ENCODE assay signal across 10 mouse cellular contexts in the genomic region with DNA sequence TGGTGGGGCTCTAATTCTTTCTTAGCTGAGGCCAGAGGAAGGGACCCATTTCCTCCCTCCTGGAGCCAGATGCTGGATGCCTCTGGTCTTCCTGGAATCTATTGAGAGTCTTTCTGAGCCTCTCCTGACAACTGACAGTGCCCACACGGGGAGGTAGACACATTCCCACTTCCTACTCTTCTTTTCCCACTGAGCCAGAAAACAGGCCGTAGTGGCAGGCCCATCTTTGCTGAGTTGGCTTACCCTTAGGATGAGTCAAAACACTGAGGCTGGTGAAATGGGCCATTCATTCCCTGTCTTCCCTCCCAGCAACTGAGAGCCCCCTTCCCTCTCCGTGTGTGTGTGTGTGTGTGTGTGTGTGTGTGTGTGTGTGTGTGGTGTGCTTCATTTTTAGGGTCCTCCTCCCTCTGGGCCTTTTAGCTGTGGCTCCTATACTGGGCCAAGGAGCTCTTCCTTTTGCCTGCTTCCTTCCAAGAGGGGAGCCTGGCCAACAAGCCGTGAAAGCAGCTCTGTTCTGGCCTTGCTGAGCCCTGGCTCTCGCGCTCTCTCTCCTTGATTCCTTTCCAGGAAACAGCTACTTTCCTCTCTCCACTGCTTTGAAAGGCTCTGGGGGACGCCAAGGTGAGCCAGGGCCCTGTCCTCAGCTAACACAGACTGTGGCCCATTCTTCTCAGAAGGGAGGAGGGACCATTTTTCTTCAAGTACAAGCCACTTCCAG. TPM values are rescaled to one million over a fixed set of nuclear protein-coding genes. Genes with fewer than 3 reads are reported as not detected.
A peak's percentile ranks its signal among the peaks of the same experiment; 100 is the strongest.
DNase-seq lines count a peak whose midpoint lies in the region; ATAC-seq lines count a peak whose summit lies in the region.
"Had no signal": no experiment of that assay in that cellular context is flagged by ENCODE, and none has a peak within 500 bp of the region (broad histone marks: within the 10 kb centered on the region; RNA-seq: fewer than 3 reads in every experiment).

No protein-coding gene starts in this region.

- peaks cover 46% of the 10 kb centered on the region for H3K27me3 ChIP-seq in heart, embryonic 10.5 days (ENCODE audit: insufficient read depth, poor library complexity, severe bottlenecking)
- H3K27me3 ChIP-seq: embryonic facial prominence, embryonic 12.5 days had no signal

- no peaks in the 10 kb centered on the region for H3K4me1 ChIP-seq in heart, embryonic 10.5 days
- H3K4me1 ChIP-seq: embryonic facial prominence, embryonic 12.5 days; liver, embryonic 13.5 days had no signal

- no peak overlapping the region for H3K27ac ChIP-seq in heart, embryonic 10.5 days
- H3K27ac ChIP-seq: embryonic facial prominence, embryonic 12.5 days; liver, embryonic 13.5 days had no signal

- no peak for ATAC-seq in erythroblast, adult 5-6 weeks (replicated peaks; ENCODE audit: low FRiP score, poor library complexity, severe bottlenecking)

- no peak overlapping the region for H3K4me3 ChIP-seq in heart, embryonic 10.5 days
- H3K4me3 ChIP-seq: embryonic facial prominence, embryonic 12.5 days; liver, embryonic 13.5 days had no signal

- intact Hi-C loops in left cerebral cortex, postnatal 14 days (cut with DNase I) = no loop called here

- no peaks in the 10 kb centered on the region for H3K9me3 ChIP-seq in heart, embryonic 10.5 days
- H3K9me3 ChIP-seq: embryonic facial prominence, embryonic 12.5 days; liver, embryonic 13.5 days had no signal

- peak; percentile 94 for DNase-seq in heart, adult 11 months
- no peak for DNase-seq in heart, embryonic 10.5 days (ENCODE audit: low spot score)
- DNase-seq in brain, adult 2 months (ENCODE audit: low read depth, low spot score) = peak; percentile 56
- peak; percentile 55 for DNase-seq in gastrocnemius, postnatal 10 days
- peak; percentile 54 to 64 for DNase-seq in left cerebral cortex, postnatal 14 days (ENCODE audit: low spot score in 2 of 2)
- DNase-seq in urinary bladder, adult 2 months (ENCODE audit: low spot score) = no peak
- no peak for DNase-seq in spleen, postnatal 36 days (ENCODE audit: low spot score in 2 of 2)
- DNase-seq: liver, embryonic 13.5 days had no signal

- no peaks in the 10 kb centered on the region for H3K36me3 ChIP-seq in heart, embryonic 10.5 days
- H3K36me3 ChIP-seq: embryonic facial prominence, embryonic 12.5 days; liver, embryonic 13.5 days had no signal

- 54% methylated on average over 7 of the region's 7 CpGs for WGBS in heart, embryonic 10.5 days

RNA-seq across cellular contexts. Expression of a gene that starts 6.1 kb away (rescaled TPM):
- polyA plus RNA-seq in heart, embryonic 10.5 days (2016; fragmentation: Nextera tagmentation; extraction: Ambion mirVana) = 0.59 and 0.89 TPM in 2 replicates
- total RNA-seq in gastrocnemius, postnatal 10 days (2021) = not detected
- 1 to 10 TPM in 1 of 2 experiments, not detected in 1; 1.3 TPM for total RNA-seq in left cerebral cortex, postnatal 14 days (2021)
- 0.47 and 0.66 TPM in 2 replicates for polyA plus RNA-seq in urinary bladder, adult 2 months (2012; rRNA removed)
- total RNA-seq in erythroblast, adult 5-6 weeks (2015; ENCODE audit: low replicate concordance) = not detected in 2 replicates
- not detected in 2 replicates for total RNA-seq in erythroblast, adult 5-6 weeks (2017; ENCODE audit: low replicate concordance)
- polyA plus RNA-seq: liver, embryonic 13.5 days had no signal

RNA-seq across cellular contexts. Expression of a gene that starts 59.0 kb away (rescaled TPM):
- 1.4 and 2.2 TPM in 2 replicates for polyA plus RNA-seq in heart, embryonic 10.5 days (2016; fragmentation: Nextera tagmentation; extraction: Ambion mirVana)
- 10 to 100 TPM; 16.2 to 18.4 TPM for total RNA-seq in gastrocnemius, postnatal 10 days (2021)
- total RNA-seq in left cerebral cortex, postnatal 14 days (2021) = 10 to 100 TPM; 24.9 to 25.8 TPM
- polyA plus RNA-seq in urinary bladder, adult 2 months (2012; rRNA removed) = 32.9 and 42.9 TPM in 2 replicates
- total RNA-seq in erythroblast, adult 5-6 weeks (2015; ENCODE audit: low replicate concordance) = 78.8 and 104 TPM in 2 replicates
- total RNA-seq in erythroblast, adult 5-6 weeks (2017; ENCODE audit: low replicate concordance) = 77.5 and 165 TPM in 2 replicates

Comparison
In these comparisons a context has a peak if more than half of its experiments do, and no peak if none do; other contexts are left out.
1. DNase-seq: peak in heart, adult 11 months (single experiment), brain, adult 2 months (single experiment), gastrocnemius, postnatal 10 days (single experiment) and left cerebral cortex, postnatal 14 days (2 of 2); none in heart, embryonic 10.5 days (single experiment), urinary bladder, adult 2 months (single experiment) and spleen, postnatal 36 days (0 of 2).